Mouse (Mus musculus) hindbrain, embryonic 13.5 days (tissue): ENCODE results near the gene Scmh1. TPM values are rescaled to one million over a fixed set of nuclear protein-coding genes. Genes with fewer than 3 reads are reported as not detected.

Experiments
- ATAC-seq: fragments of 200-750 bp; cut with Nextera tagmentation; 2 replicates; pipeline ENCODE4 v1.8.0; 2017; ENCODE audit warnings: moderate TSS enrichment; ENCODE audit not compliant: low FRiP score
- H3K27ac ChIP-seq: fragments of 300-500 bp; sonication (generic); 2 replicates; pipeline ENCODE4 v1.5.1; 2015; ENCODE audit warnings: inconsistent platforms, mild to moderate bottlenecking, moderate library complexity
- H3K27me3 ChIP-seq: fragments of 300-500 bp; sonication (generic); 2 replicates; pipeline ENCODE4 v1.6.1; 2015; ENCODE audit warnings: mild to moderate bottlenecking, inconsistent platforms
- H3K36me3 ChIP-seq: fragments of 300-500 bp; sonication (generic); 2 replicates; pipeline ENCODE4 v1.6.1; 2015; ENCODE audit warnings: mild to moderate bottlenecking, inconsistent platforms
- H3K4me1 ChIP-seq: fragments of 300-500 bp; sonication (generic); replicated peaks from 2 replicates; pipeline ENCODE4 v1.6.1; 2015; ENCODE audit warnings: inconsistent platforms
- H3K4me2 ChIP-seq: fragments of 300-500 bp; sonication (generic); 2 replicates; pipeline ENCODE4 v1.6.1; 2015; ENCODE audit warnings: inconsistent platforms, mild to moderate bottlenecking, moderate library complexity
- H3K4me3 ChIP-seq: fragments of 300-500 bp; sonication (generic); 2 replicates; pipeline ENCODE4 v1.5.1; 2015; ENCODE audit warnings: mild to moderate bottlenecking, inconsistent platforms
- H3K9ac ChIP-seq: fragments of 300-500 bp; sonication (generic); 2 replicates; pipeline ENCODE4 v1.6.1; 2015; ENCODE audit warnings: mild to moderate bottlenecking, inconsistent platforms
- H3K9me3 ChIP-seq: fragments of 300-500 bp; sonication (generic); 2 replicates; pipeline ENCODE4 v1.6.1; 2016; ENCODE audit warnings: inconsistent platforms
- WGBS: fragments of 180-500 bp; shearing (Covaris S2); methylation state at CpG from one replicate; pipeline ENCODE4 v1.1.7; 2015; 5-methylcytosine and 5-hydroxymethylcytosine counted together
- polyA plus RNA-seq: library from polyadenylated mRNA; unstranded; fragments of >200 nt; fragmentation: Nextera tagmentation; extraction: Ambion mirVana; gene quantifications from 2 replicates; pipeline ENCODE4 v1.2.1, GENCODE M21; 2015

Gene Scmh1
- polyA plus RNA-seq, 1 experiment from 2014 or later = 84.7 TPM

DNA sequence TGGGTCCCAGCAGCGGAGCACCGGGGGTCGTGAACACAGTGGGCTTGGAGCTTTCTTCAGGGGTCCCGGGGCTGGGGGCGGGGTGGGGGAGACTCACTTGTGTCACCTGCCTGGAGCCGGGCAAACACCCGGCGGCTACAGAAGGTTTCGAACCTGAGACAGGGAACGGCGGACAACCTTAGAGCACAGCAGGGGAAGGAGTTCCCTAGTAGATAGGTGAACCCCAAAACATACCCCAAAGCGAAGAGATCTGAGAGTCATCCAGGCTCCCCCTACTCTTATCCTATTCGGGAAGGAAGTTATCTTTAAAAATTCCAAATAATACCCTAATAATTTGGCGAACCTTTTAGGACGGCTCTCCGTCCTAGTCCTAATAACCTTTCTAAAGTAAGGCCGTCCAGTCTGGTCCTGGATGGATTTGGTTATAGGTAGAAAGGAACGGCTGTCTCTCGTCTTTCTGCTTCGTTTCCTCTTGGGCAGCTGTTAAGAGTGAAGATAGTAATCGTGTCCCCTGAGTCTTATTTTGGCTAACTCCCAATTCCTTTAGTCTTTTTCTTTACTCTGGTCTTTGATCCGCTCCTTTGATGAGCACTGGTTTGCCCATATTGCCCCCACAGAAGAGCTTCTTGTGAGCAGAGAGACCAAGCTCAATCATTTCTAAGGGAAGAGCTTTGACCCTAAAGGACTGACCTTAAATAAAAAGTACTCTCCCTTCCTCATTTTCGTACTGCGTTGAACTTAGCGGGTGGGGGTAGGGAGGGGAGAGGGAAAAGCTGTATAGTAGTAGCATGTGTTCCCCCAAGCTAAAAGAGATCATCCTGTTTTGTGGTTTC, 941 bp downstream of the Scmh1 start:
- H3K27ac ChIP-seq = peak overlapping the region; percentile 96
- H3K27me3 ChIP-seq = no peaks in the 10 kb centered on the region
- no peaks in the 10 kb centered on the region for H3K36me3 ChIP-seq
- H3K4me1 ChIP-seq = peaks cover 23% of the 10 kb centered on the region
- peak overlapping the region; percentile 98 for H3K9ac ChIP-seq
- 4% methylated on average over 25 of the region's 25 CpGs for WGBS
- peak overlapping the region; percentile 63 for H3K4me2 ChIP-seq
- ATAC-seq = peak; percentile 79; the same call in 1 of the 2 replicates
- H3K4me3 ChIP-seq = peak overlapping the region; percentile 91
- H3K9me3 ChIP-seq = no peaks in the 10 kb centered on the region

DNA sequence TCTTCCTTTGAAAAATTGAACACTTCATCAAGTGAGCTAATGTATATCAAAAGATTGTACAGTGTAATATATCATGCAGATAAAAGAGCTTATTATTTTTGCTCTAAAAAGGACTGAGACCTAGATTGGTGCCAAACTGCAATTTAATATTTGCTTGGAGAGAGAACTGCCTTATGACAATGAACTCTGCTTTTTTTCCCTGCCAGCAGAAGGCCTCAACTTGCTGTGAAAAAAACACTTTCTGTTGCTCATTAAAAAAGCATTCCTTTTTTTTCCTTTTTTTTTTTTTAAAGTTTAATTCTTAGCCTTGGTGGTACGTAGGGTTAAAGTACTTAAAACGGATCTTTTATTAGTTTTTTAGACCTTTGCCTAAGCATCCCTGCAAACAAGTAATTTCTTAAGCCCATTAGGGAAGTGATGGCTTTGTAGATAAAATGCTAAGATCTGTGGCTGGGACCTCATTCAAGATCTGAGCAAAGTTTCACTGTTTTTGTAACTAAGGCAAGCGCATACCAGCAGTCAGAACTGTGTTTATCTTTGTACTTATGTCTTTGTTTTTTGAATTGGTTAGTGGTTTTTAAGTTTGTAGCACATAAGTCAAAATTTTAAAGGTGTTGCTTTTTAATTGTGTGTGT, 1.7 kb downstream of the Scmh1 start:
- H3K9ac ChIP-seq = peak overlapping the region; percentile 98
- H3K4me2 ChIP-seq = peak overlapping the region; percentile 63
- H3K9me3 ChIP-seq = no peaks in the 10 kb centered on the region
- no peak for ATAC-seq
- peaks cover 23% of the 10 kb centered on the region for H3K4me1 ChIP-seq
- no peaks in the 10 kb centered on the region for H3K36me3 ChIP-seq
- peak overlapping the region; percentile 91 for H3K4me3 ChIP-seq
- H3K27ac ChIP-seq = peak overlapping the region; percentile 96
- 67% methylated on average over 3 of the region's 3 CpGs for WGBS
- no peaks in the 10 kb centered on the region for H3K27me3 ChIP-seq

DNA sequence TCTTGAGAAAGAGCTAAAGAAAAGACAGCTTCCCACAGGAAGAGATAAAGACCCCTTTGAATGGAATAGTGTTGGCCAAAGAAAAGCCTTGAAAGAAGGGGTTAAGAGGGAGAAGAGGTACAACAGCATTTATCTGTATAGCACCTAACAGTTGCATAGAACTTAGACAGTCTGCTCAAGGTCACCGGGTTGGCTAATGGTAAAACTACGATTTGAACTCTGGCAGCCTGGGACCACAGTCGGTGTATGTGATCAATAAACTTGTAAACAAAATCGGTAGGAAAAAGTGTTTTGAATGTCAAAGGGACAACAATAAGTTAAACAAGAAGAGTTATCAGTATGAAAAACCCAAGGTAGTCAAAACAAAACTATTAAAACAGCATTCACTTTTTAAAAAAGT, 13.0 kb downstream of the Scmh1 start:
- H3K27ac ChIP-seq = no peak overlapping the region
- no peaks in the 10 kb centered on the region for H3K36me3 ChIP-seq
- no peak for ATAC-seq
- H3K4me1 ChIP-seq = peaks cover 17% of the 10 kb centered on the region
- H3K9me3 ChIP-seq = no peaks in the 10 kb centered on the region
- H3K4me3 ChIP-seq = no peak overlapping the region
- H3K9ac ChIP-seq = no peak overlapping the region
- 79% methylated on average over 4 of the region's 4 CpGs for WGBS
- H3K27me3 ChIP-seq = no peaks in the 10 kb centered on the region
- no peak overlapping the region for H3K4me2 ChIP-seq

DNA sequence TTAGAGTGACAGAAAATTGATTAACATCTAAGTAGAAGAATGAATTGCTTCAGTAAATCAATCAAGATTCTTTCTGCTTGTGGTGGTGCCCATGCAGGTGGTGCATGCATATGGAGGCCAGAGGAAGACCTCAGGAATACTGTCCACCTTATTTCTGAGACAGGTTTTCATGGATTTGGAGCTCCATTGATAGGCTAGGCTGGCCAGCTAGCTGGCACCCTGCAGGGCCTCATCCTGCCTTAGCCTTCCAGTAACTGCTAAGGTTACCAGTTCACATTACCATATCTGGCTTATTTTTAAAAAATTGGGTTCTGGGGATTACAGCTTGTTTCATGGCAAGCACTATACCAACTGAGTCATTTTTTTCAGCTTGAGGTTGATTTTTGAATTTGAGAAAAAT, 15.1 kb downstream of the Scmh1 start:
- Histone ChIP-seq H3K36me3 (no peaks in the 10 kb centered on the region), H3K27me3 (no peaks in the 10 kb centered on the region), H3K9ac (no peak overlapping the region), H3K9me3 (no peaks in the 10 kb centered on the region), H3K4me2 (no peak overlapping the region), H3K4me3 (no peak overlapping the region), H3K27ac (no peak overlapping the region), H3K4me1 (peaks cover 17% of the 10 kb centered on the region)
- ATAC-seq = no peak

DNA sequence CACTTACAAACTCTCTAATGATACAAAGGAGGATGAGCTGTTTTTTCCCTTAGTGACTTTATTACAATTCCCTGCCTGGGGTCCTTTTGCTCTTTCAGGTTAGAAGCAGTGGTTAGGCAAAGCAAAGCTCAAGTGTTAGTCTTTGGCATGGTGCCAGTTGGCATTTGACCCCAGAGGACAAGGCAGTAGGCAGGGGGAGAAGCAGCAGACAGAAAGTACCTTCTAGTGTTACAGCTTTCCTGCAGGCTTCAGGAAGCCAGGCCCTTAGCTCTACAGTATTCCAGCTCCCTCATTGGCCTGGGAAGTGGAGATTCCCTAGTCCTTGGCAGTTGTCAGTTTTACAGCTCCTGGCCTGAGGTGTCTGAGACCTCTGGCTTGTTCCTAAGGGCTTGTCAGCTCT, 15.6 kb downstream of the Scmh1 start:
- Histone ChIP-seq H3K4me1 (peaks cover 17% of the 10 kb centered on the region), H3K27ac (no peak overlapping the region), H3K9ac (no peak overlapping the region), H3K4me3 (no peak overlapping the region), H3K36me3 (no peaks in the 10 kb centered on the region), H3K9me3 (no peaks in the 10 kb centered on the region), H3K27me3 (no peaks in the 10 kb centered on the region), H3K4me2 (no peak overlapping the region)
- ATAC-seq = no peak

DNA sequence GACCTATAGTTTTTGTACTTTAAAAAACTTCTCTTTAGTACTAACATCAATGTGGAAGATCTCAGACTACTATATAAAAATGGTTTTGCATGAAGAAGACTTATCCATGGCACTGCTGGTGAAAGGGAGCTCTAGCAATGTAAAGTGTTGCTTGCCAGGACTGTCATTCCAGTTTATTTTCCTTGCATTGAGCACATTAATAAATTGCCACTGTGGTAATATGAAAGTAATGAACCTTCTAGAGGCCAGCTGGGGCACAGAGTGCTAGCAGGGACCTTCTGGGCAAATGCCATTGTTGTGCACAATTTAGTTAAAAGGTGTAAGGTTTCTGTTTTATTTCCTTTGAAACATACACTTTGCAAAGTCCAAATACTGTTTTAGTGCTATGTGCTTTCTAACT, 25.5 kb downstream of the Scmh1 start:
- H3K9ac ChIP-seq = no peak overlapping the region
- no peak for ATAC-seq
- H3K36me3 ChIP-seq = no peaks in the 10 kb centered on the region
- no peak overlapping the region for H3K27ac ChIP-seq
- H3K9me3 ChIP-seq = no peaks in the 10 kb centered on the region
- no peak overlapping the region for H3K4me2 ChIP-seq
- no peak overlapping the region for H3K4me3 ChIP-seq
- peaks cover 12% of the 10 kb centered on the region for H3K4me1 ChIP-seq
- no peaks in the 10 kb centered on the region for H3K27me3 ChIP-seq

DNA sequence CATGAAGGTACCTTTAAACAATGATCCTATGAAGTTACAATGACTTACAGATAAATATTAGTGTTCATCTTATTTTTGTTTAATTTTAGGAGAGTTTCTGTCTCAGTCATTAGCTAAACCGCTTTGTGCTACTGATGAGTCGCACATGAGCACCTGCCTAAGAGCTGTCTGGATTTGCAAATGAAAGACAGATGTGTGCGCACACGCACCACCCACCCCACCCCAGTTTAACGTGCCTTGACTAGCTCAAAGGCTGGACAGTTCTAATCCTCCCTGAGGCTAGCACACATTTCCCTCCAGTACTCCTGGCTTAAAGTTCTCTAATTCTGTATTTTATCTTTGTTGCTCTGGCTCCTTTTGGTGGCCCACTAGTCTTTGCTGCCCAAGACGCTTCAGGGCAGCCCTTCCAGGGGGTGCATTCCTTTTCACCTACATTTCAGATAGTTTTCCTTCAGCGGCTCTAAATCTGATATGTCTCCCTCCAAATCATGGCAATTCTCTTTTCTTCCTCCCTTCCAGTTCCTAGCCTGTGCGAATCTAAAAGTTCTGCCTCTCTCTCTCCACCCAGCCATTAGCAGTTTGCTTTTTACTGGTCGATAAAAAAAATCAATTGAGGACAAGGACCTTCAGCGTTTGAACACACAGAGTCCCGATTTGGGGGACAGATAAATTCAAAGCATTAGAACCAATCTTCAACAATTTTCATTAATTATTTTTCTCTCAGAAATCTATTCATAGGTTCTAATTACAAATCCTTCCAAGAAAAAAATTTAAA, 27.7 kb downstream of the Scmh1 start:
- WGBS = 61% methylated on average over 11 of the region's 11 CpGs
- peaks cover 12% of the 10 kb centered on the region for H3K4me1 ChIP-seq
- no peaks in the 10 kb centered on the region for H3K27me3 ChIP-seq
- H3K36me3 ChIP-seq = no peaks in the 10 kb centered on the region
- no peak overlapping the region for H3K27ac ChIP-seq
- H3K4me3 ChIP-seq = no peak overlapping the region
- H3K9me3 ChIP-seq = no peaks in the 10 kb centered on the region
- no peak overlapping the region for H3K9ac ChIP-seq
- ATAC-seq = no peak
- H3K4me2 ChIP-seq = no peak overlapping the region

DNA sequence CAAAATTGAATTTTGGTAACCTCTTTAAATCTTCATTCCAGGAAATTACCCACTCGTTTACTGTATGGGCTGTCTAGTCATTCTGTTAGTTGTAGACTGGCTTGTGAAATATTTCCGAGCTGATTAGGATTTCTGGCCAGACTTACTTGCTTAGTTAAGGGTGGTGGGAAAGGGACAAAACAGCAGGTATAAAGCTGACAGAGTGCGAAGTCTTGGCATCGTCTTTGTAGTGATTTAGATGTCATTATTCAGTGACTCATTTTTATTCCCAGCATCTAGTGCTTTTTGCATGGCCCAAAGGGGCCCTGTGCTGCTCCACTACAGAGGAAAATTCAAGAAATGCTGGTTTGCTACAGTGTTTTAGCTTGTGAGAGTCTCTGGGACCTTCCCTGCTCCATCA, 56.7 kb downstream of the Scmh1 start:
- no peak overlapping the region for H3K4me3 ChIP-seq
- WGBS = 89% methylated on average over 4 of the region's 4 CpGs
- no peak for ATAC-seq
- peaks cover 8% of the 10 kb centered on the region; the same call in 1 of the 2 replicates for H3K36me3 ChIP-seq
- no peak overlapping the region for H3K4me2 ChIP-seq
- H3K9me3 ChIP-seq = no peaks in the 10 kb centered on the region
- H3K27ac ChIP-seq = no peak overlapping the region
- H3K27me3 ChIP-seq = no peaks in the 10 kb centered on the region
- no peak overlapping the region for H3K9ac ChIP-seq
- no peaks in the 10 kb centered on the region for H3K4me1 ChIP-seq

DNA sequence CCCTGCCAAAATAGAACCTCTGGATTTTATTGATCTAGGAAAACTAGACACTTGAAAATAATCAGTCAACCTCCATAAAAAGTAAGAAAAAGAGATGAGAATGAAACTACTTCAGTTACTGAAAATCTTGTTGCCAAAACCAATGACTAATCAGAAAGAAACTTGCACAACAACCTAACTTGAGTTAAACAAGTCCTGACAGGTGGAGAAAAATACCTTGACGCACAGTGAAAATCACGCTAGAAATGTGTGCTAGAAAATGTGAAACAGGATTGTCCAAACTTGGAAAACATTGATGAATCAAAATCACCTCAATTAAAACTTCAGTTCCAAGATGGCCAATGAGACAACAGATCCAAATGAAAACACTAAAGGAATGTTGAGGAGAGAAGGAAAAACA, 67.9 kb downstream of the Scmh1 start:
- Histone ChIP-seq H3K4me2 (no peak overlapping the region), H3K4me3 (no peak overlapping the region), H3K4me1 (no peaks in the 10 kb centered on the region), H3K9ac (no peak overlapping the region), H3K9me3 (no peaks in the 10 kb centered on the region), H3K27ac (no peak overlapping the region), H3K36me3 (peaks cover 41% of the 10 kb centered on the region), H3K27me3 (no peaks in the 10 kb centered on the region)
- WGBS = 100% methylated on average over 2 of the region's 2 CpGs
- ATAC-seq = no peak

DNA sequence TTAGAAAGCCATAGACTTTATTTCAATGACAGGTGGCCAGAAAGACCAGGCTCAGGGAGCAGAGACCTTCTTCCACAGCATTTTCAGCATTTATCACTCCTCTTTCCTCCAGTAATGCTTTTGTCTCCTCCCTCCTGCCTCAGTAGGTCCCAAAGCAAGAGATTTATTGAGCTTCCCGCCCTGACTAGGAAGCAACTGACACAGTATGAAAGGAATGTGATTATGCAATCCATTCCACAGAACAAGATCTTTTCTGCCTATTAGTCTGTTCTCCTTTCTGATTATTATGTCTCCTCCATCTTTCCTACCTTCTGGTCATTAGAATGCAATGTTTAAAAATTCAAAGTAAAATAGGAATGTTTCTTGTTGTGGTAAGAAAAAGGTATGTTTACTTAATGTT, 82.6 kb downstream of the Scmh1 start:
- H3K9me3 ChIP-seq = no peaks in the 10 kb centered on the region
- H3K9ac ChIP-seq = no peak overlapping the region
- H3K27me3 ChIP-seq = no peaks in the 10 kb centered on the region
- no peaks in the 10 kb centered on the region for H3K4me1 ChIP-seq
- peaks cover 32% of the 10 kb centered on the region for H3K36me3 ChIP-seq
- no peak for ATAC-seq
- no peak overlapping the region for H3K4me2 ChIP-seq
- WGBS = 57% methylated on average over 1 of the region's 1 CpGs
- H3K4me3 ChIP-seq = no peak overlapping the region
- H3K27ac ChIP-seq = no peak overlapping the region

DNA sequence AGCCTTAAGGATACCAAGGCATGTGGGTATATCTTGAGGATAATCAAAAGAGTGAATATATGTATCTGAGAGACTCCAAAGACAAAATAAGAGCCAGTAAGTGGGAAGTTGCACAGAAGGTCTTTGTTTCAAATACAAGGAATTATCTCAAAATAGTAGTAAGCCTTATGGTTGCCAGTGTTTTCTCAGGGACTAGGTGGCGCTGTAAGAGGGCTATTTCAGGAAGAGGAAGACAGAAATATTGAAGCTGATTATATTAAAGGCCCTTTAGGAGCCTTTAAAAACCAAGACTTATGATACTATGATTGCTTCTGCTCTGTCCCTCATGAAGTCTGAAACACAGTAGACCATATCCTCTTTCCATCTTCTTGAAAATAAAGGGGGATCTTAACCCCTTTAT, 101.9 kb downstream of the Scmh1 start:
- H3K4me3 ChIP-seq = no peak overlapping the region
- H3K36me3 ChIP-seq = peaks cover 50% of the 10 kb centered on the region
- H3K4me1 ChIP-seq = no peaks in the 10 kb centered on the region
- peaks cover 5% of the 10 kb centered on the region; the same call in 1 of the 2 replicates for H3K9me3 ChIP-seq
- no peak overlapping the region for H3K9ac ChIP-seq
- ATAC-seq = no peak
- 86% methylated on average over 1 of the region's 1 CpGs for WGBS
- no peak overlapping the region for H3K4me2 ChIP-seq
- H3K27me3 ChIP-seq = no peaks in the 10 kb centered on the region
- H3K27ac ChIP-seq = no peak overlapping the region

DNA sequence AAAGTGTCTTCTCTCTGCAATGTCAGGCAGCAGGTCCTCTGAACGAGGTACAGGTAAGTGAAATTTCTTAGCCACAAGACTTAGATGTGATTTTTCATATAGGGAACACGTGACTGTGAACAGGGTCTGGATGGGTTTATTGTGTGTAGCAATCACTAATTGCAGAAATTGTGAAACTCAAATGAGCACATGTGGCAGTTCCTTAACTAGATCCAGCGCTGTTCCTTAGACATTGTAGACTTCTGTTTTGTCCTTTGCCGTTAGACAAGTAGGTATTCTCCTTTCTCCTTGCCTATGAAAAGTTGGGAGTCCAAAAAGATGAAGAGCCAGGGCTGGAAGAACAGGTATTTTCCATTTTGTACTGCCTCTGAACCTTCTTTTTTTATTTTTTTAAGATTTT, 106.1 kb downstream of the Scmh1 start:
- H3K36me3 ChIP-seq = peaks cover 54% of the 10 kb centered on the region
- no peak overlapping the region for H3K4me2 ChIP-seq
- no peak overlapping the region for H3K9ac ChIP-seq
- H3K4me3 ChIP-seq = no peak overlapping the region
- ATAC-seq = no peak
- no peak overlapping the region for H3K27ac ChIP-seq
- WGBS = 97% methylated on average over 4 of the region's 4 CpGs
- peaks cover 5% of the 10 kb centered on the region; the same call in 1 of the 2 replicates for H3K9me3 ChIP-seq
- H3K4me1 ChIP-seq = no peaks in the 10 kb centered on the region
- H3K27me3 ChIP-seq = no peaks in the 10 kb centered on the region
